Mouse (Mus musculus): ENCODE results near the gene Plekhh3.
"Not testable (repeated sequence)": the region's sequence is repeated elsewhere in the genome, so short reads cannot be mapped to it uniquely, and the experiment has no call there.

The Plekhh3 gene

GRCm38 (mm10) chr11:101151063-101151462 is 20.1 kb downstream of the Plekhh3 start:
- DNase-seq (ENCODE audit: low spot score in 2 of 2), result no peak

DNA sequence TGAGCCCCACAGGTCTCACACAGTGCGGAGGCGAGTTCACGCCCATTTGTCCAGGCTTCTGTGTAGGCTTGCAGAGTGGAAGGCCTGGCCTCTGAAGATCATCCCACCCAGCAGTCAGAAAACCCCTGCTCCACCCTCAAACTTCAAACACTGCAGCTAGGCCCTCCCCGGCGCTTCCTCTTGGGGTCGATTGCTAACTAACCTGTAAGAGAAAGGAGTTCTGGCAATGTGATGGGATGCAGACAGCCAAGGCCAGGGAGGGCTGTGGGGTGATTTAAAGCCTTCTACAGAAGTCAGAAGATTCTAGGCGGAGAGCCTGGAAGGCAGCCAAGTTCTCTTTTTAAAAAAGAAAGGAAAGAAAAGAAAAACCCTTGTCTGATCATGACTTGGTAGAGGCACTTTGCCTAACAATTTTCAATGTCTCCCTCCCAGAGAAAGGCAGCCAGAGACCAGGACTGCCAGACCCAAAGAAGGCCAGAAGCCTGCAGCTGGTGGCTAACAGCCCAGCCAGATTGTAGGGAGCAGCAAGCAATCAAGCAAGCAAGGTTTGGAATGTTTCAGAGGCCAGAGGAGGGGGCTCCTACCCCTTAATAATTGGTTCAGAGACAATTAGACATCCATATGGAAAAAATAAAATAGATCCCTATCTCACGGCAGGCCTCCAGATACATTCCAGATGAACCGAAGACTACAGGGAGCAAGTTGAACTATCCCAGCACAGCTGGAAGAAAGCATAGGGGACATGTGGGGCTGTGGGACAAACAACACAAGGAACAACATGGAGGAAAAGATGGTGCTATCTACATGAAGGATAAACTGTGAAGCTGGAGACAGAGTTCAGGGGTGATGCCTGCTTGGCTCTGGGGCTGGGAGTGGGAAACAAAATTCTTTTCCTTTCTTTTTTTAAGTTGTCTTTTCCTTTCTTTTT is 21.7 kb downstream of the Plekhh3 start:
- no peak for DNase-seq (ENCODE audit: low spot score in 2 of 2)

DNA sequence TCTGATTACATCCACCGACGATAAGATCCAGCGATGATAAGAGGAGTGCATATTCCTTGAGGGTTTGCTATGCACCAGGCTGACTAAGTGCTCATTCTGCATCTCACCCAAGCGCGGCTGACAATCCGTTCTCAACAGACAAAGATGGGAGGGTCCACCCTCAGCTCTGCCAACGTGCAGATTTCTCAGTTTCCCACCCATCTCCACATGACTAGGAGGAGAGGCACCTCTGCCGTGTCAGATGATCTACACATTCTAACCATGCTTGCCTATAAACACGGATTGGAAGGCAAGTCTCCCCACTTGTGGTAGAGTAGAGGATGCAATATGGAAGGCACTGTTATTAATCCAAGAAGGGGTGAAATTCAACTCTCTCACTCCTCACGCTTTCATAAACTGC is 22.4 kb downstream of the Plekhh3 start:
- no peak for DNase-seq (ENCODE audit: low spot score in 2 of 2)

DNA sequence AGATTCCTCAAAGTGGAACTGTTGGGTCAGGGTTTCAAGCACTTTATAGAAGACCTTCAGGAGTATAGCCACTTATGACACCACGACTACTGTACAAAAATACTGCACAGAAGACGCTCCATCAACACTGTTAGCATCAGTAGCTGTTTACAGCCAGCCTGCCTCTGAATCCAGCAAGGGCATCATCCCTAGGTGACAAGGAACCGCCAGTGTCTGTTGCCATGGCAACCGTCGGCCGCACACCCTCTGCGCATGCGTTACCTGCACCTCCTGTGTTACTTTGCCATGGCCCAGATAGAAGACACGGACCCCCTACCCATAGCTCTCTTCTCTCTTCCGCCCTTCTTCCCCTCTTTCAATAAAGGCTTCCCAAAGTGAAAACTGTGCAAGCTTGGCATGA is 24.8 kb downstream of the Plekhh3 start:
- DNase-seq (ENCODE audit: low spot score in 2 of 2), result peak in 1 of 2 experiments; percentile 59

GRCm38 (mm10) chr11:101143338-101144225 is 27.6 kb downstream of the Plekhh3 start:
- peak in 1 of 2 experiments; percentile 60 for DNase-seq (ENCODE audit: low spot score in 2 of 2)

GRCm38 (mm10) chr11:101142215-101142967 is 28.8 kb downstream of the Plekhh3 start:
- no peak for DNase-seq (ENCODE audit: low spot score in 2 of 2)

GRCm38 (mm10) chr11:101141088-101141487 is 30.1 kb downstream of the Plekhh3 start:
- DNase-seq (ENCODE audit: low spot score in 2 of 2), result no peak

- no peak for DNase-seq (ENCODE audit: low spot score in 2 of 2)
Measured at GRCm38 (mm10) chr11:101140164-101140819, 30.9 kb downstream of the Plekhh3 start.

DNA sequence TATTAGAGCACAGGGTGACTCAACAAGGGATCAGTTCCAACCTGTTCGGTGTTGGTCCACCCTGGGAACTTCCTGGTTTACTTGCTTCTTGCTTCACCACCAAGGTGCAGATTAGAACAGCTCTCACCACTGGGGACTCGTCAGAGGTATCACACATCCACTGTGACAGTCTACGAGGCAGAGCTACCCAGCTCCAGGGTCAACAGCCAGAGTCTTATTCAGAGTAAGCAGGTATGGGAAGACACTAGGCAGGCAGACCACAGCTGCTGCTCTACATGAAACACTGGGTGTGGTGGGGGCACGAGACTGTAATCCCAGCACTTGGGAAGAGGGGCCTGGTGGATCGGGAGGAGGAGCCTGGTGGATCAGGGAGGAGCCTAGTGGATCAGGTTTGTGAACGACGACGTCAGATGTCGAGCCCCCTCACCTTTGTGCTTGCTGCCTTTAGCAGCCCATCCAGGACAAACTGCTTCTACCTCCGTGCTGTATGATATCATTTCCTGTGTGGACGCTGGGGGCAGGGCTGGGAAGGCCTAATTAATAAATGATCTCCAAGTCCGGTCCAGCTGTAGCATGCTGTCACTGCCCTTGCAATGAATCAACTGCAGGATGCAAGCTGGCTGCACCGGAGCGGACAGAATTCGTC is 32.5 kb downstream of the Plekhh3 start:
- no peak for DNase-seq (ENCODE audit: low spot score in 2 of 2)

DNA sequence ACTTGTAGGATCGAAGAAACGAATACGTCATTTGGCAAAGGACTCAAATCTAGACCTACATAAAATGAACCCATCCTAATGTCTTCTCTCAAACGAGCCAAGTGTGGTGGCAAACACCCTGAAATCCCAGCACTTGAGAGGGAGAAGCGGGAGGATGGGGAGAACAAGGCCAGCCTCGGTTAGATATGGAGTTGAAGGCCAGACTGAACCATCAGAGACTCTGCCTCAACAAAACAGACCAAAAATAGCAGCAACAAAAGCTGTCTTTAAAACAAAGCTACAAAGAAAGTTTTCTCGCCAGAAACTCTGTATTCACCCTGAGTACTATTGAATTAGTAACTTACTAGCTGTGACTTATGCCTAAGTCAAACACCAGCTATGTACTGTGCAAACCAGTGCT is 34.2 kb downstream of the Plekhh3 start:
- no peak for DNase-seq (ENCODE audit: low spot score in 2 of 2)

GRCm38 (mm10) chr11:101134217-101134865 is 36.8 kb downstream of the Plekhh3 start:
- no peak for DNase-seq (ENCODE audit: low spot score in 2 of 2)

GRCm38 (mm10) chr11:101133037-101133436 is 38.1 kb downstream of the Plekhh3 start:
- no peak for DNase-seq (ENCODE audit: low spot score in 2 of 2)

- no peak for DNase-seq (ENCODE audit: low spot score in 2 of 2)
Measured at GRCm38 (mm10) chr11:101131701-101132100, 39.5 kb downstream of the Plekhh3 start.

- DNase-seq (ENCODE audit: low spot score in 2 of 2), result no peak
Measured at GRCm38 (mm10) chr11:101131187-101131586, 40.0 kb downstream of the Plekhh3 start.

GRCm38 (mm10) chr11:101130056-101130756 is 40.9 kb downstream of the Plekhh3 start:
- no peak for DNase-seq (ENCODE audit: low spot score in 2 of 2)

DNA sequence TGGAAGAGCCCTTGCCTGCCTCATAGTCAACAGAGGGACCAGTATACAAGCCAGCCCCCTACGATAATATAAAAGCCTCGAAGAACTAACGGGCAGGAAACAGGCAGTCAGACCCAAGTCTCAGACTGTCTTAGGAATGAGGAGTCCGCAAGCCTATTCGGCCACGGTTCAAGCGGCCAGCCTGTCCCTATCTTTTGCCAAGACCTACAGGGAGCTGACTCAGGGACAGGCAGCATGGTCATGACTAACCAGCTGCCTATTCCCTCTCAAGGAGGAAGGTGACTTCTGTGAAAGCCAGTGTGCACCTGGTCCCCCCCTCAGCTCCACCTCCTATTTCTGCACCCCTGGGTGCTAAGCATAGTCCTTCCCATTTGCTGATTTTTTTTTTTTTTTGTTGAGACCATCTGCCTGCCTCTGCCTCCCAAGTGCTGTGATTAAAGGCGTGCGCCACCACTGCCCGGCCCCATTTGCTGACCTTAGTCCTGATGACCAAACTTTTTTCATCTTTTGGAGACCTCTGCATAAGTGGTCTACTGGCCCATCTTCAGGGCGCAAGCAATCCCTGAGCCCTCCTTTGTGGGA is 42.1 kb downstream of the Plekhh3 start:
- DNase-seq (ENCODE audit: low spot score in 2 of 2), result no peak

GRCm38 (mm10) chr11:101127075-101127474 is 44.1 kb downstream of the Plekhh3 start:
- no peak for DNase-seq (ENCODE audit: low spot score in 2 of 2)

DNA sequence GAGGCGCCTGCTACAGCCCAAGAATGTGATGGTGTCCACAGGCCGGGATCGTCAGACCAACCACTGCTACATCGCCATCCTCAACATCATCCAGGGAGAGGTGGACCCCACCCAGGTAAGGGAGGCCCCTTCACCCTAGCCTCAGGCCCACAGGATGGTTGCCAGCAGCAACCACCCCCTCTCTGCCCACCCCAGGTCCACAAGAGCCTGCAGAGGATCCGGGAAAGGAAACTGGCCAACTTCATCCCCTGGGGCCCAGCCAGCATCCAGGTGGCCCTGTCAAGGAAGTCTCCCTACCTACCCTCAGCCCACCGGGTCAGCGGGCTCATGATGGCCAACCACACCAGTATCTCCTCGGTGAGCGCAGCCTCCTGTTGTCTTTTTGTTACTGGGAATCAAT is 46.1 kb downstream of the Plekhh3 start:
- DNase-seq (ENCODE audit: low spot score in 2 of 2), result not testable (repeated sequence)

GRCm38 (mm10) chr11:101124494-101124893 is 46.7 kb downstream of the Plekhh3 start:
- not testable (repeated sequence) for DNase-seq (ENCODE audit: low spot score in 2 of 2)
